Mouse (Mus musculus) T-helper 1 cell (primary cell): ENCODE data around the gene Olfr770.
"Not testable (repeated sequence)": the region's sequence is repeated elsewhere in the genome, so short reads cannot be mapped to it uniquely, and the experiment has no call there.

Experiments
- in situ Hi-C: fragments of 300-600 bp; cut with MboI, MseI; formaldehyde crosslinking; loops from one replicate; pipeline ENCODE4 v1.15.1; 2025; ENCODE audit warnings: high pct_unique_total_duplicates

Olfr770 gene

DNA sequence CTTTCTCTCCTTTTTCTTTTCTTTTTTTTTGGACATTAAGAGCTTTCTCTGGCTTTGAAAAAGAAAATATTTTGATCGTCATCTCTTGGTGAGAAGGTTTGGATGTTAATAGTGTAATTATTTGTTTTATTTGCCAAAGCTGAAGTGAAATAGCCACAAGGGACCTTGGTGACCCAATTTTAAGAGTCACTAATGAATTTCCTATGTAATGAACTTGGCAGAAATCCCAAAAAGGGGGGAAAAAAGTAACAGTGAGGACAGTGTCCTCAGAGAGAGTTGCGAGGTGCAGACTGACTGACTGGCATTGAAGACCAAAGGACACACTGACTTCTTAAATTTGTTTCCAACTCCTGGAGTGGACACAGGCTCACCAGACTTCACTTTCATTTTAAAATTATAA lies at the start of gene Olfr770:
TSS of gene Olfr770 (minus strand) at position 101 of the 400 bp plus-strand sequence.
- in situ Hi-C loops: no loop called here

DNA sequence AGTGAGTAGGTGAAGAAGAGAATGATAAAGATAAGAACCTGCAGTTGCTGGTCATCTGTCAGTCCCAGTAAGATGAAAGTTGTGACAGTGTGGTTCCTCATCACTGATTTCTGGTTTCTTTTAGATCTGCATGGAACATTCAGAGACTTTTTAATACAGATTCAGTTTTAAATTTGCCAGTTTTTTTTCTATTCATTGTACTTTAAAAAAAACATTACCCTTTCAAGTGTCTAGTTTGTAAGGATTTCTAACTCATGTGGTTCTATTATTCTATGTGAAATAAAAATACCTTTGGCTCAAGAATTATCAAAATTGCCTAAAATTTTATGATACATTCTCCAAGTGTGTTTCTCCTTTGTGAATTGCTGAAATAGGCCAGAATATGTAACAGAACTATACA lies 48.5 kb upstream of the Olfr770 start, which contains the start of gene Olfr773:
TSS of gene Olfr773 (minus strand) at position 101 of the 400 bp plus-strand sequence.
- in situ Hi-C loops: not testable (repeated sequence)

DNA sequence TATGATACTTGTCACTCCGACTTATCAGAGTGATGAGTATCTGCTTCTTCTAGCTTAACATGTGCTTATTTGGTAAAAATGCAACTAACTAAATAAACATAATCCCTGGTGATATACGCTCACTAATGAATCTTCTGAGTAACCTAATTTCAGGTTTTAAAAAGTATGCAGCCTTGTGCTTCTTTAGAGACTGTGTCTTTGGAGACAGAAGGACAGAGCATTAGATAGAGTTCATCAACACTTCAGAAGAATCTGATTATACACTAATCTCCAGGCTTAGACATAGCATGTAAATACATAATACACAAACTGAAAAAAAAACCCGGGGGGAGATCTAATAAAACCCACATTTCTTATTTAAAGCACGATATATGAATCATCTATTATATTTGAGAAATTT lies 39.0 kb upstream of the Olfr770 start, which contains the start of gene Olfr772:
TSS of gene Olfr772 (minus strand) at position 101 of the 400 bp plus-strand sequence.
- in situ Hi-C loops: not testable (repeated sequence)

GRCm38 (mm10) chr10:129164651-129165050 lies 25.9 kb upstream of the Olfr770 start, which contains the start of gene Olfr771:
TSS of gene Olfr771 (minus strand) at chr10:129164751.
- in situ Hi-C loops: no loop called here

GRCm38 (mm10) chr10:129117761-129118160 lies 21.0 kb downstream of the Olfr770 start, which contains the start of gene Olfr769:
TSS of gene Olfr769 (minus strand) at chr10:129117861.
- in situ Hi-C loops: no loop called here

DNA sequence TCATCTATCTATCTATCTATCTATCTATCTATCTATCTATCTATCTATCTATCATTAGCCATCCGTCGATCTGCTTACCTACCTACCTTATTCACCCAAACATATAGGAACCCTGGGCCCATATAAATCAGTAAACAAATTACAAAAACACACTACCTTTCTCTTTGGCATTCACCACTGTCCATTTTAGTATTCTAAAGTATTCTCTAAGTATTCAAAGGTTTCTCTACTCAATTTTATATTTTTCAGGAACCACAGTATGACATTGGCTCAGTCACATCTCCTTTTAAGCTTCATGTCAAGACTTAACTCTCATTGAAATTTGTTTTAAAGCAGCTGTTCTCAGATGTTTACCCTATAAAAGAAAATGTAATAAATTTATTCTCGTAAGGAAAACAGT lies 23.7 kb downstream of the Olfr770 start:
- in situ Hi-C loops: no loop called here

DNA sequence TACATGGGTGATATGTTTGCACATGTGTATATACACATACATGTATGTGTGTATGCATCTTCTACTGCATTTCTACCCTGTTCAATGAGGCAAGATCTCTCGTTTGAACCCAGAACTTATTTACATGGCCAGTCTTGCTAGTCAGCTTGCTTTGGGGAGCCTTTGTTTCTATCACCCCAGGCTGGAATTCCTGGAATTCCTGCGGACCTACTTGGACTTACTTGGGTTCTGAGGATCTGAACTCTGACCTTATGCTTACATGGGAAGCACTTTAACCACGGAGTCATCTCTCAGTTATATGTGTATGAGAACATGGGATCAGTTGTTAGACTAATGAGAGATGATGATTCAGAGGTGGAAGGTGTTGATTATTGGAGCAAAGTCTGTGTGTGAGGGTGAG lies 37.6 kb downstream of the Olfr770 start:
- in situ Hi-C loops: no loop called here

- in situ Hi-C loops: no loop called here
Observed at GRCm38 (mm10) chr10:129099275-129099674, 39.5 kb downstream of the Olfr770 start, which contains the start of gene Olfr768. TSS of gene Olfr768 (minus strand) at chr10:129099375.

- in situ Hi-C loops: not testable (repeated sequence)
Observed at GRCm38 (mm10) chr10:129082810-129083209, 56.0 kb downstream of the Olfr770 start, which contains the start of gene Olfr767. TSS of gene Olfr767 (minus strand) at chr10:129082910.
